Mouse (Mus musculus) ES-E14 (cell line): Measurements from ENCODE around the gene Phactr2.

Experiments
- CHD2 ChIP-seq: IDR thresholded peaks from 2 replicates; pipeline ENCODE4 v1.6.1; 2014; ENCODE audit warnings: mild to moderate bottlenecking, low read depth, low read length, inconsistent platforms
- HCFC1 ChIP-seq: IDR thresholded peaks from 2 replicates; pipeline ENCODE4 v1.6.1; 2012; ENCODE audit warnings: low read length, inconsistent platforms, borderline replicate concordance; ENCODE audit not compliant: insufficient read depth
- MAFK ChIP-seq: IDR thresholded peaks from 2 replicates; pipeline ENCODE4 v1.6.1; 2014; ENCODE audit warnings: mild to moderate bottlenecking, low read depth, low read length, inconsistent platforms; ENCODE audit not compliant: insufficient read depth
- ZC3H11A ChIP-seq: IDR thresholded peaks from 2 replicates; pipeline ENCODE4 v1.6.1; 2012; ENCODE audit warnings: low read depth, mild to moderate bottlenecking, inconsistent platforms, low read length, borderline replicate concordance
- ZNF384 ChIP-seq: IDR thresholded peaks from 2 replicates; pipeline ENCODE4 v1.6.1; 2012; ENCODE audit warnings: low read depth, low read length, inconsistent platforms

DNA sequence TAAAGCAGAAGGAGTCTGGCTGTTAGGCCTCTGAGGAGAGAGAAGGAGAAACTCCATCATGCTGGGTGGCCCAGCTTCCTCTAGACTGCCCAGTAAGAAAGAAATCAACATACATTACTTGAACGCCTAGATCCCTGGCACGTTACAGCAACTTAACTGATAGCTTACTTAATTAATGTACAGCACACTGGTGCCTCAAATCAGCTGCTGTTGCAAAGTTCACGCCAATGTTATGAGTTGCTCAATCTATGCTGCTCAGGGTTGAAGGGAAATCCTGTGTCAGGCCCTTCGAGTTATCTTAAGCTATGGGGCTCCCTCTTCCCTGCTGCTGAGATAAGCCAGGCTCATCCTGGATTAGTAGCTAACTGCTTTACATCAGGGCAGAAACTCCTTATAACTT, 233.8 kb downstream of the Phactr2 start:
- TF ChIP-seq HCFC1 (no peak), ZNF384 (no peak), CHD2 (no peak), ZC3H11A (no peak), MAFK (no peak)
